7 mouse cellular contexts compared by ENCODE assay signal in genomic region chr12:40447561-40448355, GRCm38 (mm10). TPM values are rescaled to one million over a fixed set of nuclear protein-coding genes. Genes with fewer than 3 reads are reported as not detected.
DNase-seq lines count a peak whose midpoint lies in the region; ATAC-seq lines count a peak whose summit lies in the region.

No protein-coding gene starts in this region.

- H3K27ac ChIP-seq in hindbrain, embryonic 11.5 days (ENCODE audit: low read depth, low read length) = no peak overlapping the region

- H3K27me3 ChIP-seq in hindbrain, embryonic 11.5 days (ENCODE audit: control insufficient read depth, insufficient read depth, low read length) = no peaks in the 10 kb centered on the region

- H3K4me1 ChIP-seq in hindbrain, embryonic 11.5 days (replicated peaks; ENCODE audit: control insufficient read depth, insufficient read depth, low read length) = no peaks in the 10 kb centered on the region

- H3K36me3 ChIP-seq in hindbrain, embryonic 11.5 days (ENCODE audit: control insufficient read depth, insufficient read depth, low read length) = no peaks in the 10 kb centered on the region

- H3K4me2 ChIP-seq in hindbrain, embryonic 11.5 days (replicated peaks; ENCODE audit: low read depth, low read length) = peak overlapping the region; percentile 73

- 15% methylated on average over 10 of the region's 10 CpGs for WGBS in hindbrain, embryonic 11.5 days

- ATAC-seq in hindbrain, embryonic 11.5 days (ENCODE audit: low FRiP score) = no peak

- peak; percentile 70 for DNase-seq in brain, adult 2 months (ENCODE audit: low read depth, low spot score)
- DNase-seq in cerebellum, adult 8-10 months = peak; percentile 31
- no peak for DNase-seq in hindbrain, embryonic 11.5 days (ENCODE audit: low spot score)
- DNase-seq in lung, postnatal 36 days = peak; percentile 41
- DNase-seq in adrenal gland, adult 2 months = no peak
- no peak for DNase-seq in frontal cortex, postnatal 36 days (ENCODE audit: low spot score in 2 of 2)
- no peak for DNase-seq in ovary, postnatal 14 days (ENCODE audit: low spot score)

- peak overlapping the region; percentile 73 for H3K4me3 ChIP-seq in hindbrain, embryonic 11.5 days (ENCODE audit: low read depth, low read length)

- no peaks in the 10 kb centered on the region for H3K9me3 ChIP-seq in hindbrain, embryonic 11.5 days (ENCODE audit: control insufficient read depth, low read length)

- H3K9ac ChIP-seq in hindbrain, embryonic 11.5 days (ENCODE audit: low read depth, low read length) = peak overlapping the region; percentile 90

RNA-seq across cellular contexts. Expression of gene Dock4, which starts 2.0 kb away (rescaled TPM):
- 19.8 and 29.4 TPM in 2 replicates for polyA plus RNA-seq in hindbrain, embryonic 11.5 days (2014; fragmentation: Nextera tagmentation; extraction: Ambion mirVana)
- total RNA-seq in adrenal gland, adult 2 months (2021) = 10 to 100 TPM; 14.5 to 15.5 TPM
- 4.3 and 4.7 TPM in 2 replicates for polyA plus RNA-seq in adrenal gland, adult 2 months (2012; rRNA removed)

RNA-seq across cellular contexts. Expression of gene Zfp277, which starts 2.1 kb away (rescaled TPM):
- polyA plus RNA-seq in hindbrain, embryonic 11.5 days (2014; fragmentation: Nextera tagmentation; extraction: Ambion mirVana) = 42.3 and 46.2 TPM in 2 replicates
- 10 to 100 TPM; 14.2 to 16.3 TPM for total RNA-seq in adrenal gland, adult 2 months (2021)
- 2.0 and 2.1 TPM in 2 replicates for polyA plus RNA-seq in adrenal gland, adult 2 months (2012; rRNA removed)

Comparison
In these comparisons a context has a peak if more than half of its experiments do, and no peak if none do; other contexts are left out.
1. DNase-seq: peak in brain, adult 2 months (single experiment), cerebellum, adult 8-10 months (single experiment) and lung, postnatal 36 days (single experiment); none in hindbrain, embryonic 11.5 days (single experiment), adrenal gland, adult 2 months (single experiment), frontal cortex, postnatal 36 days (0 of 2) and ovary, postnatal 14 days (single experiment).
2. RNA of gene Zfp277, which starts 2.1 kb away (polyA plus RNA-seq): 42.3 to 46.2 TPM in hindbrain, embryonic 11.5 days; 2.0 to 2.1 TPM in adrenal gland, adult 2 months; every median in the first group is over 10 times any median in the second.